Mouse (Mus musculus) CD8-positive naive resting alpha-beta T cell, adult 2 months (primary cell): Measurements from ENCODE around the gene Slc1a1.

Experiments
- DNase-seq, 2 experiments: peaks; one replicate each; pipeline ENCODE4 v3.0.0; 2022; ENCODE audit warnings: low read depth in 2 of 2, low spot score in 2 of 2

The Slc1a1 gene

DNA sequence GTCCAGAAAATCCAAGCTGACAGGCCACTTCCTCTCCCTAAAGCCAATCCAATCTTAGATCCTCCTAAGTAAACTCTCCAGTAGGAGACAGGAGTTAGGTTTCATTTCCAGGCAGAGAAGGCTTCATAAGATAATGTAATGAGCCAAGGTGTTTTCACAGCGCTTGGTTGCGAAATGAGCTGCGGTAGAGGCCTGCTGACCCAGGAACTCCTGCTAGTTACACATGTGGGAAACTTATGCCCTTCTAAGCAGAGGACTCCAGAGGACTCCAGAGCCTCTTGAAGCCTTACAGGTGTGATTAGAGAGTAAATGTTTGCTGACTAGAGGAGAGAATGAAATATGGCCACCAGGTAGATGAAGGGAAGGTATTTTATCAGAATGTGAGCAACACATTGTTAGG lies 15.7 kb downstream of the Slc1a1 start:
- DNase-seq: no peak

- no peak for DNase-seq
These were observed 17.2 kb downstream of the Slc1a1 start for GRCm38 (mm10) chr19:28852001-28852400.

DNA sequence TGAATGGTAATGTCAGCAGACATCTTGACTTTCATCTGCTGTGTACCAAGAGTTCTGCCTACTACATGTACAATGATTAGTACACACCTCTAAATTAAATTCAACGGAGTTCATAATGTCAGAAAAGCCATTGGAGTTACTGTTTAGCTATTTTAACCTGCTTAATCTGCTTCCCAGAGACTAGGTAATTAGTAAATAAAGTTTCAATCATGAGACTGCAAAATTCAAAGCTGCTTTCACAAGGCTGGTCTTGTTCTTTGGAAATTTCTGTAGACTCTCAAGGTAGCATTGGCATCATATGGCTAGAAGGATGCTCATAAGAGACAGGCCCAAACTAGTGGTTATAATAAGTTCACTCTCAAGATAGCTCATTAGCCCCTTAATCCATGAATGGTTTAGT lies 20.0 kb downstream of the Slc1a1 start:
- no peak for DNase-seq

DNA sequence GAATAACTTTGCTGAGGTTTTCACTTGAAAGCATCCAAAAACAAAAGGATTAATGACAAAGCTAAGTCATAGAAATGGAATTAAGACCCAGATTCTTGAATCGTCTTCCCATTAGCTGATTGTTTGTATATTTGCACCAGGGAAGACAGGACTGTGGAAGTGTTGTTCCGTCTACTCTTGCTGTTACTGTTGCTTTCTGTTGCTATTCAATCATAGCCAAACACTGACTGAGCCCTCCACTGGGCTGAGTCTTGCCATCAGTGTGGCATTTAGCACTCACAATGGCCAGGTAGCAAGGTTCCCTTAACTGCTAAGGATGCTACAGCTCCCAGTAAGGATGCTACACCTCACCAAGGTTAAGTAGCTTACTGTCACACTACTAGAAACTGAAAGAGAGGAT lies 25.4 kb downstream of the Slc1a1 start:
- DNase-seq: no peak

DNA sequence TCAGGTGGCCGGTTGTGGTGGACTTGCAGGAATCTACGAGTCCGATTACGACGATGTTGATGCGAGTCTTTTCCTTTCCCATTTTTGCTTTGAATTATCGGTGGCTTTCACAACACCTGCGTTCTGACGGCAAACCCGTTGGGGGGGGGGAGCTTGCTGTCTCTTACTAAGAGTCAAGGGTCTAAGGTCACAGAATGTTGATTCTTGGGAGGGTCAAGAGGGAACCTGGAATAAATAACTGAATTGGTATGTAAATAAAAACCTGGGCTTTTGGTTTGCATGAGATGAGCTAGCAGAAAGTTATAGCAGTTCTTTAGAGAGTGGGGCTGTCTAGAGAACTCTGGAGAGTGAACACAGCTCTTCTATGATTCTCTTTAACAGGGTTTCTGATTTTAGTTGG lies 28.8 kb downstream of the Slc1a1 start:
- DNase-seq: no peak

DNA sequence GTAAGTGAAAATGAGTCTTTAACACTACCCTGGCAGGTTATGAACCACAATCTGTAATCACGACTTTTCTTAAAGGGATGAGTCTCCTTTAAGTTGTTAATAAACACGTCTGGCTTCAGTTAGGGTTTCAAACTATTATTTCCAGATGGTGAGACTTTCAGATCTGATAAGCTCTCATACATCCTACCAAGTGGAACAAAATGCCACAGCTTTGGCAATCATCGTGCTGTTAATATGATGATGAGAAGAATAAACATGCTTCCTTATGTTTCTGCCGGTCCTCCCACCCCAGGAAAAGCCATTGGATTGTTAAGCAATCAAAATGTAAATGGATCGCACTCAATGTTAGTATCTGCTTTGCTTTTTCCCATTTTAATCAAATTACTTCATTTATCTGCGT lies 30.1 kb downstream of the Slc1a1 start:
- no peak for DNase-seq

DNA sequence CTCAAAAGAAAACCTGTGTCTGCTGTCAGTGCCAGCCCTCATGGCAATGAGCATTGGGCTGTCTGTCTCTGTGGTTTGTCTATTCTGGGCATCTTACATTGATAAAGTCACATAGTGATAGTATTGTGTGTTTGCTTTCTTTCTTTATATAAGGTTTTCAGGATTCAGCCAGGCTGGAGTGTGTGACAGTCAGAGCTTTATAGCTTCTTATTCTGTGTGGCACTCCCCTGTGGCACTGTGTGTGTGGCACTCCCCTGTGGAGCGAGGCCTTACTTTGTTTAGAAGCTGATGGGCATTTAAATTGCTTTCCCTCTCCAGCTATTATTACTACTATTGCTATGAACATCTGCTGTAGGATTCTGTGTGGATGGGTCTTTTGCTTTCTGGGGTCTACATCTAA lies 30.7 kb downstream of the Slc1a1 start:
- DNase-seq: no peak

DNA sequence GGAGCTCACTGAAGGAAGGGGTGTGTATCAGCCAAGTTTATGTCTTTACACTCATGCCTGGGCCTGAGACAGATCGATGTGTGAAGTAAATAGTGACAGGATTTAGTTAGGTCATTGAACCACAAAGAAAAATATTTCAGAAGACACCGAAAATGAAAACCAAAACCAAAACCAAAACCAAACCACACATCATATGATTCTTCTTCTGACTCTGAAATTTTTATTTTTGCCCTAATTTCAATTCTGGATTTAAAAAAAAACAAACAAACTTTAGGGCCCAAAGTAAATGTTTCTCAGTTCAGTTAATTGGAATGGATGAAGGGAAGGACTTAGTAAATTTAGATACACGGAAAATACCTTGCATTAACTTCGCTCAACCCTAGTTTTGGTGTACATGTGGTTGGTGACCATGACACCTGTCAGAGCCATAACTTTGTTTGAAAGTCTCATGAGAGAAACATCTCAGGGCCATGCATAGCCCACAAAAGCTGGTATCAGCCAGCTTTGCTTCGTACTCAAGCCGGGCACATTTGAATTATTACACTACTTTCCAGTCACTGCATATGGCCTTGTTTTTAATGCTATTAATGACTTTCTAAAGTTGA lies 34.5 kb downstream of the Slc1a1 start:
- DNase-seq: no peak

DNA sequence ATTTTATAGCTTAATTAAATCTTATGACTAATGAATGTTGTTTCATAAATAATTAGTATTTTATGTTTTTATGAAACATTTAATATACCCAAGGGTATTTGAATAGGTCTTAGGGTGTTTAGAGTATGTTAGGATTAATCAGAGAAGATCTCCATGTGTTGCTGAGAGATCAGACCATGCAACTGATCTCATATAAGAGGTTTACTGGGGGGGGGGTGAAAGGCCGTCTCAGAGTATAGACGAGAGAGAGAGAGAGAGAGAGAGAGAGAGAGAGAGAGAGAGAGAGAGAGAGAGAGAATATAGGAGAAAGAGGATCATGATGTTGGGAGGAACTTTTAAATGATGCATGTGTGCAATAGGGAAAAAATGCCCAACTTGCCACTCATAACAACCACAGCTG lies 35.5 kb downstream of the Slc1a1 start:
- no peak for DNase-seq

DNA sequence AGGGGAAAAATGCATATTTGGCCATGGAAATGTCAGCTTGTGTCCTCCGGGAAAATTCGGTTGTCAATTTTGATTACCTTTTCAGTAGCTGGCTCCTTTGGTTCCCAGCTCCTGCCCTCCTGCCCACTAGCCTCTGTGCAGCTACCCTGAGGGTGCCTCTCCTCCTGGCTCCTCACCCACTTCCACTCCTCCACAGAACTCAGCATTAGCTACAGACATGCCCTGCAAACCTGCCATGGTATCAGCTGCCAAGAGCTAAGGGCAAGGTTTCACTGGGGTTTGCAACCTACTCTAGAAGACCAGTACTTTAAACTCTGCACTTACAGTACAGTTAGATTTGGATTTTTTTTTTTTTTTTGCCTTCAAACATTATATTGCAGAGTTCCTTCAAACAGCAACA lies 44.6 kb downstream of the Slc1a1 start:
- no peak for DNase-seq

DNA sequence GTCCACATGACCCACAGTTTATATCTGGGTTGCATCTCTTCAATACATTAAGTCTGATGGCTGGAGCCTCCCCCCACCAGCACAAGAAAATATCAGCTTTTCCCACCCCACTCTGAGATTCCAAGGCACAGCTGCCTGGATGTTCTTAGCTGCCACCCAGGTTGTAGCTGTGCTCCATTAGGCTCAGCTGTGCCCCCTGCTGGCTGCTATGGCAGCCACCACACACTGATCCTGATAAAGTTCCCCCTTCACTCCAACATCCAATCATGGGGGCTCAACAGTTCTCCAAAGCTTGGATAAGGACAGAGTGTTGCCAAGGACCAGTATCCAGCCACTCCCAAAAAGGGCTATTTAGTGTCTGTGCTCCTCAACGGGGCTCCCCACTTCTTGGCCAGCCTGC lies 48.3 kb downstream of the Slc1a1 start:
- no peak for DNase-seq

DNA sequence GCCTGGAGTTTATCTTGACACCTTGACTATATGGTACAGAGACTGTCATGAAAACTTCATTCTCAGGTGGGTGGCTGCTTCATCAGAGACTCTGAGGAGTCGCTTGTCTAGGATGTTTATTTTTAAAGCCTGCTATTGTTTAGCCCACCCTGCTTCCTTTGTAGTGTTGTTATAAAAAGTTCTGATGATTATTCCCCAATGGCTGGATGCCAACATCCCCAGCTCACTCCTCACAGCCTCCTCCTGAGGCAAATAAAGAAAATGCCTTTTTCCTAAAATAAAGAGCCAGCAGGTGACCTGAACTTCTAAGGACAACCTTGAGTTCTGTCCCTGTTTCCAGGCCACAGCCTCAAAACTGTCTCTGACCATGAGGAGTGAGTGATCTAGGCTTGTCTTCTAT lies 53.6 kb downstream of the Slc1a1 start:
- no peak for DNase-seq

DNA sequence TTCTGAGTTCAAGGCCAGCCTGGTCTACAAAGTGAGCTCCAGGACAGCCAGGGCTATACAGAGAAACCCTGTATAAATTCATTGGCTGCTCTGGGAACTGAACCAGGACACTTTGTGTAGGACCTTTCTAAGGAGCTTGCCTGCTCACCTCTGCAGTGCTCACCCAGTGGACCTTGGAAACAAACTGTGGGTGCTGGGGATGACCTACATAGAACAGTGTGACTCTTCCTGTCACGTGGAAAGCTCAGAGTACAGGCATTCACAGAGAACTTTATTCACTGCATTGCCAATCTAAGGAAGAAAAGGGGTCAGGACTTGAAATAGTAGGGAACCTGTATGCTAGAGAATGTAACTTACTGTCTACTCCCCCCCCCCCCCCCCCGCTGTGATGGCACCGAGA lies 54.4 kb downstream of the Slc1a1 start:
- DNase-seq: no peak

- DNase-seq: no peak
These were observed 56.4 kb downstream of the Slc1a1 start for GRCm38 (mm10) chr19:28891238-28891637.

DNA sequence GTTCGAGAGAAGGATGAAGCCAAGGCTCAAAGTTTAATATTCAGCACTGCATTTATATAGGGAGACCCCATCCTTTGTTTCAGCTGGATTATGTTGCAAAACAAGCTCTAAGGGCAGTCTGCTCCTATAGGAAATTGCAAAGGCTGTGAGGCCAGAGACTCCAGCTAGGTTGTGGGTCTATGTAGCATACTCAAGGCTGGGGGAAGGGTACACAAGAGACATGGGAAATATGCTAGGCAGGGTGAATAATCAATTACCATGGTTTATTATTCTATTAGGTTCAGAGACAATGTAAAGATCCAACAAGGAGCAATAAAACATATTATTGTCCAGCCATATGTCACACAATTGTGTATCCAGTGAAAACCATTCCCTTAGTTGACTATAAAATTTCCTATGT lies 57.0 kb downstream of the Slc1a1 start:
- DNase-seq: no peak

GRCm38 (mm10) chr19:28896639-28897038 lies 61.8 kb downstream of the Slc1a1 start:
- no peak for DNase-seq

- no peak for DNase-seq
These were observed 62.6 kb downstream of the Slc1a1 start for GRCm38 (mm10) chr19:28897497-28897896.

DNA sequence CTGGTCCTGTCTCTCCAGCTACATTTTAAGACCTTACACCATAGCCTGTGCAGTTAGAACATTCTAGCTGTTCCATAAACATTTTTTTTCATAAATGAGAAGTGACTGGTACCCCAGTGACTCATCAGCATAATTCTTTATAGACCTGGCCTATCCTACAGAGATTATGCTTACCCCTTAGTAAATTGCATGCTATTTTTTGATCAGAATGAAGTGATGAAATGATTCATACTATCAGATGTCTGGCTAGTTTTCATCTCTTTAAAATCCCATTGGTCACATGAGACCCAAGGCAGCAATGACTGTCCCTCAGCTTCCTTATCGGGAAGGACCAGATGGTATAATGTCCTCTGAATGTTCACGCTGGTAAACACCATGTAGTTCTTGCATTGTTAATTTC lies 65.9 kb downstream of the Slc1a1 start:
- no peak for DNase-seq

DNA sequence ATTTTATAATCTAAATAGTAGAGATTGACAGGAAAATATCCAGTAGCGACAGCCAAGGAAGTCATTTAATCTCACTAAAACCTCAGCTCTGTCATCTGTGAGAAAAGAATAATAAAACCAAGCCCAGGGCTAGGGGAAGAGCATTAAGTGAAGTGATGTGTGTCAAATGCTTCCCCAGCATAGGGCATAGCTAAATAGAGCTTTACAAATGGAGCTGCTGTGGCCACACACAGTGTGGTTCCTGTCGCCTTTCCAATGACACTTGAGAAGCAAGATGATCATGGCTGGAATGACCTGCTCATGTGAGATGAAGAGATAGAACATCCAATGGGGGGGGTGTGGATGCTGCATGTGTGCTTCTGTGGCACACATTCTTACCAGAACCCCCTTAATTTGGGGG lies 67.3 kb downstream of the Slc1a1 start:
- DNase-seq: no peak

DNA sequence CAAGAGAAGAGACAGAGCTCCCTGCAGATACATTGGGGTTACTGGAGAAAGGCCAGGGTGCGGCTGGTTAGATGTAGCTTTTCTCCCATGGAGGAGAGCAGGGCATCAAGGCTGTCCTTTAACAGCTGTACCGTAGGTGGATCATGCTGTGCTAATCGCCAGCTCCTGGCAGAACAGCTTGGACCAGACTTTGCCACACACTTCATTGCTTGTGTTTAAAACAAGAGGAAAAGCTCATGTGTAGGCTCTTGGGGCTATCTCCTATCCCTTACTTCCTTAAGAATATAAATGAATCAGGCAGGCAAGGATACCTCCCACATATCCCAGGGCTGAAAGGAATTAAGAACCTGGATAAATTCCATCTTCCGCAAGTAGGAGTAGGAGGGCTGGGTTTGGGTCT lies 68.0 kb downstream of the Slc1a1 start:
- no peak for DNase-seq

- DNase-seq: no peak
These were observed 68.8 kb downstream of the Slc1a1 start for GRCm38 (mm10) chr19:28903536-28904119.

- no peak for DNase-seq
These were observed 73.3 kb downstream of the Slc1a1 start for GRCm38 (mm10) chr19:28908186-28908585.

DNA sequence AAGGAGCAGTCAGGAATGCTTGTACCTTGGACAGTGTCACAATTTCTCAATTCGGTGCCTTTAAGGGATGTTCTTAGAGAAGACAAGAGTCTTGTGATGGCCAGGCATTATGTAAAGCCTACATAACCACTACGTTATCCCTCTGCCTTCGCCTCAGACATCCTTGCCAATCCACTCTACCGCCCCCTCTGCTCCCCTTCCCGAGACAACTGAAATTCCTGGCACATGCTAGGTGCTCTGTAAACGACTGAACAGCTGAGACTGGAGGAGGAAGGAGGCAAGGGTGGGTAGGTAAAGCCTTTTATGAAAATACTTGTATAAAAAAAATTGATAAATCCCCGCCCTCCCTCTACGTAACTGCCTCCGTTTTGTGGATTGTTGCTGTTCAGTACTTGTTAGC lies 73.8 kb downstream of the Slc1a1 start:
- no peak for DNase-seq

DNA sequence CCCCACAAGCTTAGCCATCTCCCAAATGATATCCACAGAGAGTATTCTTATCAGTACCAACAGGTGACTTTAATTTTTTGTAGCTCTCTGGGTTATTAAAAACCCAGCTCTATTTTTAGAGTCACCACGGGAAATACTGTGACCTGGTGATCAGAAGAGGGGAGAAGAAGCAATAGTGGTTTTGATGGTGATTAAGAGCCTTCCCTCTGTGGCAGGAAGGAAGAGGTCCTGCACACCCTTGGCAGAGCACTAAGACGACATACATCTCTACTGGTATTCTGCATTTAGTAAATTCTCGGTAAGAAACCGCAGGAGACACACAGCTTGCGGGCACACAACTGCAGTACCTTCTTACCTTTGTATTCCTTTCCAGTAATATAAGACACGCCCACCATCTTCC lies 79.7 kb downstream of the Slc1a1 start:
- no peak for DNase-seq
